Mouse (Mus musculus): ENCODE measurements around the gene Grip1. TPM values are rescaled to one million over a fixed set of nuclear protein-coding genes. Genes with fewer than 3 reads are reported as not detected.

The Grip1 gene
- total RNA-seq, 1 experiment from 2014 or later, result 0.91 TPM

- no peak for DNase-seq
These were observed 386.0 kb downstream of the Grip1 start for GRCm38 (mm10) chr10:119839645-119840044.

DNA sequence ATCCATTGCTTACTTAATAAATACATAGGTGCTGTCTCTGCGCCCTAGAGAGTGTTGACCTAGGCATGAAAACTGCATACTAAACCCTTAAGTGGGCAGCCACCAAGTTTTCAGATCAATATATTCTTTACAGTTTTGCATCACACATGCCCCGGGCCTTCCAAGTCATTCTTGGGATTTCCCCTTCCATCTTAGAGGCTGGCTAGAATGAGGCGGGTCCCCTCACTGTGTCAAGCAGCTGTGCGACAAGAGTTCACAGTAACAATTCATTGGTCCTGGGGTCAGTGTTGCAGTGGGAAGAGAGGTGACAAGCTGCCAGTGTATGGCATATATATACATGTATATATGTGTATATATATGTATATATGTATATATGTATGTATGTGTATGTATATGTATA is 388.4 kb downstream of the Grip1 start:
- no peak for DNase-seq

DNA sequence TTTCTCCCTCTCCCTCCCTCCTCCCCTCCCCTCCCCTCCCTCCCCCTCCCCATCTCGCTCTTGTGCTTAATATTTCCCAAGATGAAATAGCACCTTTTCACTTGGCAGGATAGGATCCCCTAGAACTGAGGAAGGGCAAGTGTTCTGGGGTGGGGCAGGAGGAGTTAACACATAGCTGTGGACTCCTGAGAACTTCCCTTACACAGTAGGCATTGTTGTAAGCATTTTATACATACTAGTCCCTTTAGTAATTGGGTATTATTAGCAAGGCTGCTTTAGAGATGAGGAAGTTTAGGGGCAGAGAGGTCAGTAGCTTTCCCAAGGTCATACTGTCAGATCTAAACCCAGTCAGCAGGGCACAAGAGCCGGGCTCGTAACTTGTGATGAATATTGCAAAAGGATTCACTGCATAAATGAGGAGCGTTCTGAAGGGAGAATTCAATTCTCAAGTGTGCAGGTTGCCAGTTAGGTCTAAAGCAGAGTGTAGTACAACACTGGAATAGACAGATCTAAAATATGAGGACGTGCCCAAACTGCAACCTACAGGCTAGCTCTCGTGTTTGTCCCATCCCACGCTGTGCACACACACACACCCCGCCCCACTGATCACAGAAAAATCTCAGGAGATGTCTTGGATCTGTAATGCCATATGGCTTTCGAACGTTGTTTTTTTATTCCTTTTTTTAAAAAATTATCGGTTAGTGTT is 392.2 kb downstream of the Grip1 start:
- DNase-seq, result no peak

- DNase-seq, result no peak
These were observed 398.0 kb downstream of the Grip1 start for GRCm38 (mm10) chr10:119851594-119851993.

- no peak for DNase-seq
These were observed 399.0 kb downstream of the Grip1 start for GRCm38 (mm10) chr10:119852582-119853135.

DNA sequence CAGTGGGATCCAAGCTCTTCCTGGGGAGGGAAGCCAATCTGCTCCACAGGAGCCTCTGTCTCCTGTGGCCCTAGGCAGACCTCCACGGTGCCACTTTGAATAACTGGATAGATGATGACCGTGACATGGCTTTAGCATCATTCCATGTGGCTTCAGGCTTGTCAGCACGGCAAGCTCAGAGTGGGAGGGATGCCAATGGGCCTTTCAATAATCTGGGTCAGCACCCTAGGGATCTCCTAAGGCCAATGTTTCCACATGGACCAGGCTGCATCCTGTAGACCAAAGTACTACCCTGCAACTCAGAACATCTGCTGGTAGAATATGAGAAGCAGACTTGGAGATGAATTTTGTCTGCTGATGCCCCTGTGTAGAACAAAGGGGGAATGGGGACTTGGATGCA is 414.1 kb downstream of the Grip1 start:
- no peak for DNase-seq

GRCm38 (mm10) chr10:119868995-119869579 is 415.5 kb downstream of the Grip1 start:
- DNase-seq, result peak; percentile 6

GRCm38 (mm10) chr10:119876721-119877120 is 423.1 kb downstream of the Grip1 start:
- DNase-seq, result no peak

DNA sequence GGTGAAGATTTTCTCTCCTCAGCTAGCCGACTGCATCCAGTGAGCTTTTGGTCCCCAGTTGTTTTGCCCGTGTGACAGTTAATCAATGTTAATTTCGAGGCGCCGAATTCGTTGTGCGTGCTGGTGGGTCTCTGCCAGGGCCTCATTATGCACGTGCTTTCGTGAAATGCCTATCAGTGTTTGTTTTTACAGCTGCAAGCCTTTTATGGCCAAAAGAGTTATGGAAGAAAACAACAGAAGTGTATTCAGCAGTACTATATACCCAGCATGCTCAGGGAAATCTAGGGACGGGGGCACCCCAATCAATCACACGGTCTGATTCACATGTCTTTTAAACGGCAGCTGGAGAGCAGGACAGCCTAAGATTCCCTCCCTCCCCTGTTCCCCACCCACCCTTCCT is 424.7 kb downstream of the Grip1 start:
- no peak for DNase-seq

GRCm38 (mm10) chr10:119884591-119884990 is 431.0 kb downstream of the Grip1 start:
- no peak for DNase-seq

GRCm38 (mm10) chr10:119885563-119885962 is 431.9 kb downstream of the Grip1 start:
- no peak for DNase-seq

DNA sequence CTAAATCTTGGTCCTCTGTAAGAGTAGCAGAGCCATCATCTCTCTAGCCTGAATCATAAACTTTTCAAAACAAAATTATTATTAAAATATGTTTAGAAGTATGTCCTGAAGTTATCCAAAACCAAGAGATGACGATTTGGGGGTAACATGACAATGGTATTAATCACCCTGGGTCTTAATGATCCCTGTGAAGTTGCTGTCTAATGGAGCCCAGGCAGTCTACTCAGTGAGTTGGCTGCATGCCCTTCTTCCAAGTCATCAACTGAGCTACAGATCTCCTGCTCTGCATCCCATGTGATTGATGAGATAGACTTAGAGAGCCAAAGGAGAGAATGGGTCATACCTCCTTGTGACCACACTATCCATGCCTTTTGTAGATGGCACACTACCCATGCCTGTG is 433.1 kb downstream of the Grip1 start:
- DNase-seq, result no peak

DNA sequence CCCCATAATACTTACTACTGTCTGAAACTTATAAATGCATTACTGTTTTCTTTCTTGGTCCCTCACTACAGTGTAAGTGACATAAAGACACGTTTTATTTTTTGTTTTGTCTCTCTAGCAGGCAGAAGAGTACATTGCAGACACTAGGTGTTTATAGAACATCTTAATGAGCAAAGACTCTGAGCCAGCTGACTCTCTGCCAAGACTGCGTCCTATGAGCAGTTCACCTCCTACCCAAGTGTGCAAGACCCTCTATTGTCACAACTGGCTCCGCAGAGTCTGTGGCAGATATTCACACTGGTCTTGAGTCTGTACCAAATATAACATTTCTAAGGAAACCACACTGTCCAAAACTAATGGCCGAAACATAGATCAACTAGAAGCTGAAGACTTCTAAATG is 449.1 kb downstream of the Grip1 start:
- DNase-seq, result no peak

- DNase-seq, result no peak
These were observed 453.2 kb downstream of the Grip1 start for GRCm38 (mm10) chr10:119906869-119907268.

GRCm38 (mm10) chr10:119917995-119918394 is 464.4 kb downstream of the Grip1 start:
- DNase-seq, result no peak

GRCm38 (mm10) chr10:119927963-119928362 is 474.3 kb downstream of the Grip1 start:
- no peak for DNase-seq

DNA sequence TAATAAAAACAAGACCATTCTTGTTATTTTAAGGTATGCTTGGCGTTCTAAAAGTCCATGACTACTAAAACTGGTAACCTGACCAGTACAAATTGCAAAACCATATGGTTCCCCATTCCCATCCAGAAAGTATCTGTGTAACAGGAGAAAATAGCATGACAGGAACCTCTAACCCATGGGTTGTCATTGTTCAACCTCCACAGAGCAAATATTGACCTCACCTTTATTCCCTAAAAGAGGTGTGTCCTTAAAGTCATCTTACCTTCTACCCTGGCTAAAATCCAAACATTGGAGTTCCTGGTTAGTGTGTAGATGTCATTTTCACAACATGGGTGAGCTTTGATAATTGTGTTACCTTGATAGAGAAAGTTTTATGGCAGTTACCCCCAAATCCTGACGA is 475.3 kb downstream of the Grip1 start:
- DNase-seq, result no peak

DNA sequence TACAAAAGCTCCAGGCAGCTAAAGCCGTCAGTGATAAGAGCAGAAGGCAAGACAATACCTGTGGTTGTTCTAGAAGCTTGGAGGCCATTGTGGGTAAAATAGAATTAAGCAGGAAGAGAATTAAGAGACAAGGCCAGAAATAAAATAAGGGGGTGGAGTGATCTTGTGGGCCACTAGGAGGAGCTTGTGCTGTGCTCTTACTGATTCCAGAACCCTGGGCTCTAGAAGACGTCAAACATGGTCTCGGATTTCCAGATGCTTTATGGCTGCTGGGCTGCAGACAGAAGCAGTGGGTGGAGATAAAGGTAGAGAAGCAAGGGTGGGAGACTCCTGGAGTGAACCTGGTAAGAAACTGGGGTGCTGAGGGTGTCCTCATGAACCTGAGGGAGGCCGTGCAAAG is 479.2 kb downstream of the Grip1 start:
- DNase-seq, result no peak

- DNase-seq, result no peak
These were observed 479.7 kb downstream of the Grip1 start for GRCm38 (mm10) chr10:119933362-119933761.

DNA sequence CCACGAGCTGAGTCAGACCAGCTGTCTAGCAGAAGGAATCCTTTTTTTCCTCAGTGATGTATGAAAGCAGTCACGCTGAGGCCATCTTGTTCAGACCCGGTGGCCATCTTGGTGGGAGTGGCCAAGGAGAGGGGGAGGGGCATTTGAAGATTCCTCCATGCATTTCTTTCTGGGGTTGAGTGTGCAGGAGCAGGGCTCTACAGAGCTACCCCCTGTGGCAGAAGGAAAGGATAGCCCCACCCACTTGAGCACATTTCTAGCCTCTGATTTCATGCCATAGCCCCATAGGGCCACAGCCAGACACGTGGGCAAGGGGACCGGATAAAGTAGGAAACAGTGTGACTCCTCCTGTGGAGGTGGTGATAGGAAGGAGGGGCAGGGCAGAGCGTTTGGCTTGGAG is 481.6 kb downstream of the Grip1 start:
- no peak for DNase-seq

DNA sequence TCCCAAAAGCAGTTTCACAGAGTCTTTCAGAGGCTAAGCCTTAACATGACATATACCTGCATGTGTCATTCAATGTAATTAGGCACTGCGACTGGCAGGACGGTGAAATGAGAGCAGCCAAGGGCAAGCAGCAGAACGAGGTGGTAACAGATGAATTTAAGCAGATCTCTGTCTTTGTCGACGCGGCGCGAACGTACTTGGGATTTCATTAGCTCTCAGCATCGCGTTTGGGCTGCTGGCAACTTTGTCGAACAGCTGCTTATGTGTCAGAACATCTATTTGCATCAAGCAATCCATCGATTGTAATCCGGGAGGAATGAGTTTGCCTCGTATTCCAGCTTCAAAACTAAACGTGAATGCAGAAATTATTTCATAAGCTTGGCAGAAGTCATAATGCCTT is 483.9 kb downstream of the Grip1 start:
- DNase-seq, result no peak

DNA sequence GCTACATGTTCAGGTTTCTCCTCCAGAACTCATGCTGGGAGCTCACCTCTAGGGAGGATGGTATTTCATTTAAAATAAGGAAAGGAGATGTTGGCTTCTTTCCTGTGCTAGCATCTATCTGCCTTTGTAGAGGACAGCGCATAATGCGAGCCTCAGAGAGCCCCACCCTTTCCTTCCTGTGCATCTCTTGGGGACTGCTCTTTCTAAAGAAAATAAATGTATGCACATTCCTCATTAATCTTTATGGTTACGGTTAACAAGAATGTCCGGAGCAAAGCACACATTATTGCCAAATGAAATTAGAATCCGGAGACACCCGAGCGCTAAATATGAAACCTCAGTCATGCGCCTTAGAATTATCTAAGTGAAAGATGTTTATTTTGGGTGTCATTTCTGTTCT is 490.3 kb downstream of the Grip1 start:
- DNase-seq, result no peak

DNA sequence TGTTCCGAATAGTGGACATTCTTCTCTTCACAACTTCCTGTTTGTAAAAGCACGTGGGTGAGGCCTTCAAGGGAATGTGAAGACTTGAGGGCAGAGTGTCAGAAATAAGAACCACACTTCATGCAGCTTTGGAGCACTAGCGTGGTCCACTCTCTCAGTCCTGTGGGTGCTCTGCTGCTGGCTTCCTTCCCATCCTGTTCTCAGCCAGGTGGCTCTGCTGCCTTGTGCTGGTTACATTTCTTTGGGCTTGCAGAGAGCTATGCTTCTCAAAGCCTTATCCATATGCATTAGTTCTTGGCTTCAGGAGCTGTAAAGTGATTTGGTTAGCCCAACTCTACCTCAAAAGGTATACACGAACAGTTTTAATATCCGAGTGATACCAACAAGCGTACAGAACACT is 497.8 kb downstream of the Grip1 start:
- no peak for DNase-seq
